Mouse (Mus musculus): Measurements from ENCODE around the gene Rbp1. TPM values are rescaled to one million over a fixed set of nuclear protein-coding genes. Genes with fewer than 3 reads are reported as not detected.

Gene Rbp1
- polyA plus RNA-seq, 2 experiments from 2014 or later = 0.29 TPM; not detected in 1

GRCm38 (mm10) chr9:98425351-98425880, 2.7 kb downstream of the Rbp1 start:
- no peak for ATAC-seq

- ATAC-seq = no peak
Measured at GRCm38 (mm10) chr9:98427906-98428517, 5.3 kb downstream of the Rbp1 start.

- no peak for ATAC-seq
Measured at GRCm38 (mm10) chr9:98428783-98429182, 6.0 kb downstream of the Rbp1 start.

GRCm38 (mm10) chr9:98429806-98430205, 7.0 kb downstream of the Rbp1 start:
- ATAC-seq = no peak

- ATAC-seq = no peak
Measured at GRCm38 (mm10) chr9:98430528-98430927, 7.8 kb downstream of the Rbp1 start.

GRCm38 (mm10) chr9:98433021-98433420, 10.3 kb downstream of the Rbp1 start:
- ATAC-seq = no peak

- no peak for ATAC-seq
Measured at GRCm38 (mm10) chr9:98433956-98434588, 11.3 kb downstream of the Rbp1 start.

- ATAC-seq = no peak
Measured at GRCm38 (mm10) chr9:98437819-98438218, 15.1 kb downstream of the Rbp1 start.

GRCm38 (mm10) chr9:98439091-98439490, 16.3 kb downstream of the Rbp1 start:
- no peak for ATAC-seq

- no peak for ATAC-seq
Measured at GRCm38 (mm10) chr9:98442638-98443037, 19.9 kb downstream of the Rbp1 start.

- no peak for ATAC-seq
Measured at GRCm38 (mm10) chr9:98445359-98446149, 22.8 kb downstream of the Rbp1 start.

GRCm38 (mm10) chr9:98450976-98451375, 28.2 kb downstream of the Rbp1 start:
- no peak for ATAC-seq

- ATAC-seq = no peak
Measured at GRCm38 (mm10) chr9:98466709-98467108, 43.9 kb downstream of the Rbp1 start.

GRCm38 (mm10) chr9:98480172-98480749, 57.5 kb downstream of the Rbp1 start:
- no peak for ATAC-seq

- ATAC-seq = no peak
Measured at GRCm38 (mm10) chr9:98482256-98482655, 59.5 kb downstream of the Rbp1 start.

GRCm38 (mm10) chr9:98485020-98485419, 62.3 kb downstream of the Rbp1 start:
- no peak for ATAC-seq

GRCm38 (mm10) chr9:98485815-98486214, 63.1 kb downstream of the Rbp1 start, which contains the start of gene Rbp2:
Gene Rbp2, plus strand, starts transcription at chr9:98486115.
- no peak for ATAC-seq

GRCm38 (mm10) chr9:98487273-98487672, 64.5 kb downstream of the Rbp1 start:
- ATAC-seq = no peak

- ATAC-seq = no peak
Measured at GRCm38 (mm10) chr9:98489532-98489931, 66.8 kb downstream of the Rbp1 start.

- ATAC-seq = no peak
Measured at GRCm38 (mm10) chr9:98490128-98490527, 67.4 kb downstream of the Rbp1 start.

GRCm38 (mm10) chr9:98491071-98491470, 68.3 kb downstream of the Rbp1 start:
- ATAC-seq = no peak

GRCm38 (mm10) chr9:98492212-98492611, 69.5 kb downstream of the Rbp1 start:
- no peak for ATAC-seq

GRCm38 (mm10) chr9:98492821-98493220, 70.1 kb downstream of the Rbp1 start:
- no peak for ATAC-seq
